Mouse (Mus musculus) kidney, adult 10 weeks (tissue): Measurements from ENCODE around the gene Mapk13. TPM values are rescaled to one million over a fixed set of nuclear protein-coding genes. Genes with fewer than 3 reads are reported as not detected.

ENCODE experiments used
- polyA plus RNA-seq: library from polyadenylated mRNA; stranded (reverse); fragments of 350-450 nt; fragmentation: Illumina TruSeq; extraction: RNeasy Lipid Tissue Mini Kit (QIAGEN cat#74804); gene quantifications from one replicate; pipeline ENCODE4 v1.2.3, GENCODE M21; 2014; ENCODE audit warnings: low read depth, low replicate concordance

Gene Mapk13
- 0.49 TPM for polyA plus RNA-seq

GRCm38 (mm10) chr17:28769121-28769874, at the start of gene Mapk13:
TSS of gene Mapk13 (plus strand) at chr17:28769297.

DNA sequence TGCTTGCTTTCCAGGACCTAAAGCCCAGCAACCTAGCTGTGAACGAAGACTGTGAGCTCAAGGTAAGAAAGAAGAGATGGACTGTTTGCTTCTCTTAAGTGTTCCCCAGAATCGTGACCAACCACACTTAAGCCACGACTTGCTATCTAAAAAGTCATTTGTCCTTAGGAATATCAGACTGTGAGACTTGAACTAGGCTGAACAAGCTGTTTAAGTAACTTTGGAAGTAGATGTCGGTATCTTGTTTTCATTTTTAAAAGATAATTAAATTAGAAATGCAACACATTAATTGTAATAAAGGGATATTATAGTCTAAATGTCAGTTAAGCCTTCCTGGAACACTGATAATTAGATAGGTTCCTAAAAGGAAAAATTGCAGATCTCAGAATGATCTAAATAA, 43.3 kb upstream of the Mapk13 start, which contains the start of gene AC170998.1:
Gene AC170998.1, plus strand, starts transcription at position 301 of the 400 bp plus-strand sequence.

GRCm38 (mm10) chr17:28800671-28801412, 31.7 kb downstream of the Mapk13 start, which contains the start of gene Brpf3:
TSS of gene Brpf3 (plus strand) at chr17:28801090.

Other genes starting within 250 kb of the Mapk13 start
- gene Armc12, start 238.5 kb upstream of the Mapk13 start, polyA plus RNA-seq: 0.44 TPM
- not detected for gene Clpsl2, start 219.9 kb upstream of the Mapk13 start, polyA plus RNA-seq
- gene Clps, start 208.5 kb upstream of the Mapk13 start, polyA plus RNA-seq: not detected
- not detected for gene Lhfpl5, start 193.7 kb upstream of the Mapk13 start, polyA plus RNA-seq
- 113 TPM for gene Srpk1, start 146.6 kb upstream of the Mapk13 start, polyA plus RNA-seq
- gene Slc26a8, start 79.1 kb upstream of the Mapk13 start, polyA plus RNA-seq: not detected
- 61.5 TPM for gene Mapk14, start 78.0 kb upstream of the Mapk13 start, polyA plus RNA-seq
- gene AC170998.1, start 43.2 kb upstream of the Mapk13 start, polyA plus RNA-seq: 1.2 TPM
- 10.8 TPM for gene Brpf3, start 31.8 kb downstream of the Mapk13 start, polyA plus RNA-seq
- gene Pnpla1, start 89.1 kb downstream of the Mapk13 start, polyA plus RNA-seq: not detected
- gene 4930539E08Rik, start 146.0 kb downstream of the Mapk13 start, polyA plus RNA-seq: 0.16 TPM
- gene Pxt1, start 174.5 kb downstream of the Mapk13 start, polyA plus RNA-seq: not detected
- gene Kctd20, start 182.7 kb downstream of the Mapk13 start, polyA plus RNA-seq: 32.4 TPM
- gene Stk38, start 238.7 kb downstream of the Mapk13 start, polyA plus RNA-seq: 76.6 TPM